Mouse (Mus musculus) MEL (cell line): ENCODE data around the gene Cep170. TPM values are rescaled to one million over a fixed set of nuclear protein-coding genes. Genes with fewer than 3 reads are reported as not detected.

Source experiments
- DNase-seq: peaks from one replicate; pipeline ENCODE4 v3.0.0; 2011; ENCODE audit warnings: low read depth, low spot score
- H3K27ac ChIP-seq: 2 replicates; pipeline ENCODE4 v1.5.1; 2012; ENCODE audit warnings: low read depth, mild to moderate bottlenecking, control low read depth, low read length, moderate library complexity; ENCODE audit not compliant: control insufficient read depth
- H3K27me3 ChIP-seq, 2 experiments: fragments of 150-350 bp in 1 of 2; sonication (generic) in 1 of 2; 2 replicates each; pipeline ENCODE4 v1.6.1; 2012; ENCODE audit warnings: low read length in 2 of 2, mild to moderate bottlenecking in 2 of 2, improper control_type of control experiment in 1 of 2, moderate library complexity in 1 of 2; ENCODE audit not compliant: insufficient read depth in 2 of 2, control insufficient read depth in 1 of 2
- H3K36me3 ChIP-seq, 2 experiments: 2 replicates each; pipeline ENCODE4 v1.6.1; 2012 to 2014; ENCODE audit warnings: low read length in 2 of 2, improper control_type of control experiment in 1 of 2, inconsistent platforms in 1 of 2, mild to moderate bottlenecking in 1 of 2; ENCODE audit not compliant: insufficient read depth in 2 of 2, control insufficient read depth in 1 of 2
- H3K4me1 ChIP-seq, 2 experiments: fragments of 150-350 bp in 1 of 2; sonication (generic) in 1 of 2; 2 replicates each; pipeline ENCODE4 v1.6.1; 2012; ENCODE audit warnings: low read length in 2 of 2, improper control_type of control experiment in 1 of 2, mild to moderate bottlenecking in 1 of 2; ENCODE audit not compliant: insufficient read depth in 2 of 2, control insufficient read depth in 1 of 2
- H3K4me3 ChIP-seq, 2 experiments: fragments of 150-350 bp in 1 of 2; sonication (generic) in 1 of 2; 2 replicates each; pipeline ENCODE4 v1.5.1; 2012; ENCODE audit warnings: low read depth in 2 of 2, low read length in 2 of 2, mild to moderate bottlenecking in 2 of 2, moderate library complexity in 2 of 2, control low read depth in 1 of 2, improper control_type of control experiment in 1 of 2; ENCODE audit not compliant: control insufficient read depth in 1 of 2, insufficient read depth in 1 of 2
- H3K79me2 ChIP-seq: 2 replicates; pipeline ENCODE4 v1.6.1; 2012; ENCODE audit warnings: mild to moderate bottlenecking, low read length, moderate library complexity; ENCODE audit not compliant: control insufficient read depth, poor library complexity, insufficient read depth
- H3K9ac ChIP-seq: 2 replicates; pipeline ENCODE4 v1.6.1; 2012; ENCODE audit warnings: low read depth, mild to moderate bottlenecking, control low read depth, low read length, moderate library complexity; ENCODE audit not compliant: control insufficient read depth, poor library complexity, severe bottlenecking
- H3K9me3 ChIP-seq: fragments of 150-350 bp; sonication (generic); replicated peaks from 2 replicates; pipeline ENCODE4 v1.6.1; 2012; ENCODE audit warnings: mild to moderate bottlenecking, low read length, improper control_type of control experiment, moderate library complexity; ENCODE audit not compliant: insufficient read depth
- CHD1 ChIP-seq: IDR thresholded peaks from 2 replicates; pipeline ENCODE4 v1.6.1; 2012; ENCODE audit warnings: low read depth, mild to moderate bottlenecking, inconsistent platforms, low read length, improper control_type of control experiment
- CTCF ChIP-seq, 3 experiments: IDR thresholded peaks in 2 of 3; conservative IDR thresholded peaks in 1 of 3; 2 replicates each; pipeline ENCODE4 v1.5.1; 2011 to 2012; ENCODE audit warnings: low read length in 3 of 3, low read depth in 2 of 3, mild to moderate bottlenecking in 2 of 3, improper control_type of control experiment in 1 of 3, inconsistent platforms in 1 of 3, mixed read lengths in 1 of 3, moderate library complexity in 1 of 3; ENCODE audit not compliant: control insufficient read depth in 1 of 3, insufficient read depth in 1 of 3, poor library complexity in 1 of 3, severe bottlenecking in 1 of 3
- E2F4 ChIP-seq: IDR thresholded peaks from 2 replicates; pipeline ENCODE4 v1.6.1; 2011; ENCODE audit warnings: low read depth, low read length, improper control_type of control experiment, borderline replicate concordance
- GABPA ChIP-seq: IDR thresholded peaks from 2 replicates; pipeline ENCODE4 v1.6.1; 2012; ENCODE audit warnings: low read depth, mild to moderate bottlenecking, inconsistent platforms, low read length, improper control_type of control experiment, moderate library complexity
- HCFC1 ChIP-seq: IDR thresholded peaks from 2 replicates; pipeline ENCODE4 v1.6.1; 2012; ENCODE audit warnings: low read depth, mild to moderate bottlenecking, inconsistent platforms, low read length, improper control_type of control experiment, moderate library complexity
- JUND ChIP-seq: IDR thresholded peaks from 2 replicates; pipeline ENCODE4 v1.6.1; 2011; ENCODE audit warnings: low read depth, mild to moderate bottlenecking, improper control_type of control experiment, low read length
- KAT2A ChIP-seq: conservative IDR thresholded peaks from 2 replicates; pipeline ENCODE4 v1.6.1; 2012; ENCODE audit warnings: low read depth, low read length, improper control_type of control experiment, inconsistent platforms
- MAFK ChIP-seq: IDR thresholded peaks from 2 replicates; pipeline ENCODE4 v1.6.1; 2011; ENCODE audit warnings: low read depth, mild to moderate bottlenecking, low read length, improper control_type of control experiment, borderline replicate concordance
- MAX ChIP-seq: IDR thresholded peaks from 2 replicates; pipeline ENCODE4 v1.6.1; 2011; ENCODE audit warnings: low read length, improper control_type of control experiment
- MAZ ChIP-seq: IDR thresholded peaks from 2 replicates; pipeline ENCODE4 v1.6.1; 2012; ENCODE audit warnings: low read depth, mild to moderate bottlenecking, inconsistent platforms, low read length, improper control_type of control experiment
- MYB ChIP-seq: IDR thresholded peaks from 2 replicates; pipeline ENCODE4 v1.6.1; 2011; ENCODE audit warnings: mild to moderate bottlenecking, low read depth, low read length, improper control_type of control experiment
- MYC ChIP-seq: IDR thresholded peaks from 2 replicates; pipeline ENCODE4 v1.6.1; 2011; ENCODE audit warnings: low read depth, mild to moderate bottlenecking, low read length, improper control_type of control experiment, moderate library complexity
- NELFE ChIP-seq: IDR thresholded peaks from 2 replicates; pipeline ENCODE4 v1.6.1; 2011; ENCODE audit warnings: low read depth, low read length, improper control_type of control experiment
- NRF1 ChIP-seq: IDR thresholded peaks from 2 replicates; pipeline ENCODE4 v1.6.1; 2014; ENCODE audit warnings: low read depth, mild to moderate bottlenecking, inconsistent platforms, low read length, improper control_type of control experiment, moderate library complexity; ENCODE audit not compliant: poor library complexity, insufficient read depth, severe bottlenecking
- POLR2AphosphoS2 ChIP-seq: IDR thresholded peaks from 2 replicates; pipeline ENCODE4 v1.6.1; 2011; ENCODE audit warnings: low read length, improper control_type of control experiment
- POLR2AphosphoS5 ChIP-seq: IDR thresholded peaks from 2 replicates; pipeline ENCODE4 v1.6.1; 2012; ENCODE audit warnings: low read depth, borderline replicate concordance, mild to moderate bottlenecking, inconsistent platforms, low read length, moderate library complexity, mixed read lengths
- RAD21 ChIP-seq: IDR thresholded peaks from 2 replicates; pipeline ENCODE4 v1.6.1; 2011; ENCODE audit warnings: mild to moderate bottlenecking, low read depth, low read length, improper control_type of control experiment
- RCOR1 ChIP-seq: IDR thresholded peaks from 2 replicates; pipeline ENCODE4 v1.6.1; 2012; ENCODE audit warnings: low read depth, mild to moderate bottlenecking, inconsistent platforms, low read length, improper control_type of control experiment
- SMC3 ChIP-seq: IDR thresholded peaks from 2 replicates; pipeline ENCODE4 v1.6.1; 2011; ENCODE audit warnings: low read depth, low read length, improper control_type of control experiment
- TAL1 ChIP-seq: IDR thresholded peaks from 2 replicates; pipeline ENCODE4 v1.6.1; 2012; ENCODE audit warnings: mild to moderate bottlenecking, inconsistent platforms, low read length, moderate library complexity, mixed read lengths
- TCF12 ChIP-seq: IDR thresholded peaks from 2 replicates; pipeline ENCODE4 v1.6.1; 2014; ENCODE audit warnings: low read depth, mild to moderate bottlenecking, inconsistent platforms, low read length, improper control_type of control experiment, moderate library complexity
- USF2 ChIP-seq, 2 experiments: IDR thresholded peaks; 2 replicates each; pipeline ENCODE4 v1.6.1; 2011 to 2012; ENCODE audit warnings: improper control_type of control experiment in 2 of 2, low read length in 2 of 2, borderline replicate concordance in 1 of 2, inconsistent platforms in 1 of 2, low read depth in 1 of 2, mild to moderate bottlenecking in 1 of 2; ENCODE audit not compliant: insufficient read depth in 1 of 2
- ZNF384 ChIP-seq: IDR thresholded peaks from 2 replicates; pipeline ENCODE4 v1.6.1; 2012; ENCODE audit warnings: low read depth, mild to moderate bottlenecking, inconsistent platforms, low read length, improper control_type of control experiment
- polyA plus RNA-seq, 2 experiments: library from polyadenylated mRNA; stranded (reverse) in 1 of 2; unstranded in 1 of 2; fragments of >175 nt in 1 of 2; fragments of >200 nt in 1 of 2; gene quantifications; 2 replicates each; pipeline versions ENCODE4 v1.2.1 to v1.2.4; 2012; ENCODE audit warnings: low replicate concordance in 2 of 2, low read depth in 1 of 2; ENCODE audit not compliant: insufficient read length in 2 of 2, insufficient read depth in 1 of 2, missing spikeins in 1 of 2
- total RNA-seq: library from RNA; depleted of rRNA; stranded (reverse); fragments of 300-350 nt; gene quantifications from 2 replicates; pipeline ENCODE4 v1.2.3, GENCODE M21; 2012

Gene Cep170
- total and polyA plus RNA-seq, 3 experiments: 9.2 to 423 (median 13.9) TPM

DNA sequence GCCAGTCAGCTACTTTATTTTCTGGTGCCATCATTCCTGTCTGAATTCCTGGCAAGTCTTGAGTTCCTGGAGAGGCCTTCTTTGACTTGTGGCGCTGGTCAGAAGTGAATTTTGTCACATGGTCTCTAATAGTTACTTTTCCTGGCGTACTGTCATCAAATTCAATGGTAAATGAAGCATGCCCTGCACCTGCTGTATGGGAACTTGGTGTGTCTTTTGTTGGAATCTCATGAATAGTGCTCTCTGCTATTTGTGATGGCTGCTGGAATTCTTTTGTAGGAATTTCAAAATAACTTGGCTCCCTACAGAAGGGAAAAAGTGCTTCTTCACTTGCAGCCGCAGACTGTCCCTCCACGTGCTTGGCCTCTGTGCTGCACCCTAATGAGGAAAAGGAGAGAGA, 39.3 kb downstream of the Cep170 start:
- no peak for TF ChIP-seq SMC3
- TF ChIP-seq TAL1: no peak
- no peak for TF ChIP-seq JUND
- no peak for TF ChIP-seq GABPA
- TF ChIP-seq TCF12: no peak
- Histone ChIP-seq H3K27me3 (no peaks in the 10 kb centered on the region), H3K4me3 (no peak overlapping the region), H3K9ac (no peak overlapping the region), H3K4me1 (no peaks in the 10 kb centered on the region), H3K27ac (no peak overlapping the region), H3K36me3 (peaks cover 0 to 8% of the 10 kb centered on the region in 2 experiments; a peak in 2 of 4 replicates), H3K9me3 (no peaks in the 10 kb centered on the region), H3K79me2 (no peaks in the 10 kb centered on the region)
- DNase-seq: no peak

DNA sequence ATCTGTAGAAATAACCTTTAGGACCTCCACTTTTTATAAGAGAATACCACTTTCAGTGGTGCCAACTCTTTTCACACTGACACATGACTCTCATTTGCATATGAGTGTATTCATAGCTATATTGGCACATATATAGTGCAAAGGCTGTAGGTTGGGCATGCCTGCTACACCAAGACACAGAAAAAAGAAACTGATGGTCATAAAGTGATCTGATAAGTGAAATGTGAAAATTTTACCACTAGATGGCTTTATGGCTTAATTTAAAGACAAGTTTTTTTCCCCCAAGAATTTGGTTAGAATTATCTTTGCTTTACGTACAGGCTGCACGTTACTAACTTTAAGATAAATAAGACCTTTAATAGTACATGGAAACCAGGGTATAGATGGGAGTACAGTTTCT, 51.6 kb downstream of the Cep170 start:
- Histone ChIP-seq H3K36me3 (peaks cover 0 to 11% of the 10 kb centered on the region in 2 experiments; a peak in 2 of 4 replicates), H3K79me2 (no peaks in the 10 kb centered on the region), H3K27ac (no peak overlapping the region), H3K27me3 (no peaks in the 10 kb centered on the region), H3K9ac (no peak overlapping the region), H3K4me1 (no peaks in the 10 kb centered on the region), H3K4me3 (no peak overlapping the region), H3K9me3 (no peaks in the 10 kb centered on the region)
- TF ChIP-seq KAT2A (no peak), RAD21 (no peak; the same call in 1 of the 2 replicates), SMC3 (0 out of 2 replicates have a peak, but pooled peaks have one; percentile 14), NELFE (no peak), MAFK (no peak), POLR2AphosphoS5 (no peak)
- DNase-seq: peak; percentile 8

DNA sequence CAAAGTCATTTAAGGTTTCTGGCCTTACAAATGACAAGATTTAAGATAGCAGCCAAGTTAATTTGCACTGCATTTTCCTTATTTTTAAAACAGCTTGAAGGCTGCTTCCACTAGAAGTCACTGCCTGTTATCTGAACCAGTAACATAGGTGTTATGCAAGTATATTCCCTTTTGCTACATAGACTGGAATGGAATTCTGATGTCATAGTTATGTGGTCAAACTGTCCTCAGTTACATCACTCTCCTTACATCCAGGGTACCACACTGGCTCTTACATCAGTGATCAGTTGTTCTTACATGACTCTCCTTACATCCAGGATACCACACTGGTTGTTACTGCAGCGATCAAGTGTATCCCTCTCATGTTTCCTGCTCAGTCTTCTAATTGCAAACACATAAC, 53.2 kb downstream of the Cep170 start:
- TF ChIP-seq RCOR1 (no peak), CTCF (IDR thresholded peaks at IDR 0.05 in 2 of 3, conservative IDR thresholded peaks at IDR 0.05 in 1 of 3; ENCODE audit: control insufficient read depth in 1 of 3, insufficient read depth in 1 of 3, low read depth in 2 of 3, low read length in 3 of 3, poor library complexity in 1 of 3, severe bottlenecking in 1 of 3) (no peak), ZNF384 (no peak), MAZ (no peak), MYC (no peak), E2F4 (no peak), JUND (no peak), POLR2AphosphoS5 (no peak), CHD1 (no peak), TCF12 (no peak), HCFC1 (no peak), POLR2AphosphoS2 (no peak), MYB (no peak), NRF1 (no peak), MAX (no peak), USF2 (IDR thresholded peaks at IDR 0.05; ENCODE audit: borderline replicate concordance in 1 of 2, insufficient read depth in 1 of 2, low read depth in 1 of 2, low read length in 2 of 2) (no peak), KAT2A (no peak), GABPA (no peak)
- no peaks in the 10 kb centered on the region for H3K79me2 ChIP-seq
- H3K4me1 ChIP-seq: no peaks in the 10 kb centered on the region
- no peak overlapping the region for H3K4me3 ChIP-seq
- no peaks in the 10 kb centered on the region for H3K27me3 ChIP-seq
- H3K9me3 ChIP-seq: no peaks in the 10 kb centered on the region
- H3K27ac ChIP-seq: no peak overlapping the region
- peaks cover 0 to 11% of the 10 kb centered on the region in 2 experiments; a peak in 2 of 4 replicates for H3K36me3 ChIP-seq
- no peak overlapping the region for H3K9ac ChIP-seq
- no peak for DNase-seq
